Mouse (Mus musculus) fat pad, adult 2 months (tissue): Measurements from ENCODE around the gene Ndufs7.
A peak's percentile ranks its signal among the peaks of the same experiment; 100 is the strongest.
"Not testable (repeated sequence)": the region's sequence is repeated elsewhere in the genome, so short reads cannot be mapped to it uniquely, and the experiment has no call there.

Experiments used
- DNase-seq: peaks from one replicate; pipeline ENCODE4 v3.0.0-alpha.2; 2011; ENCODE audit warnings: low read depth, low spot score; ENCODE audit errors: extremely low read depth

Ndufs7 gene

GRCm38 (mm10) chr10:80248971-80249640 lies at the start of gene Ndufs7:
Gene Ndufs7, plus strand, starts transcription at chr10:80249121.
- DNase-seq = peak; percentile 52

GRCm38 (mm10) chr10:80199440-80200008 lies 49.4 kb upstream of the Ndufs7 start:
- no peak for DNase-seq

GRCm38 (mm10) chr10:80200485-80200884 lies 48.4 kb upstream of the Ndufs7 start:
- no peak for DNase-seq

GRCm38 (mm10) chr10:80204055-80204454 lies 44.9 kb upstream of the Ndufs7 start:
- DNase-seq = no peak

- no peak for DNase-seq
Observed at GRCm38 (mm10) chr10:80207201-80207600, 41.7 kb upstream of the Ndufs7 start.

DNA sequence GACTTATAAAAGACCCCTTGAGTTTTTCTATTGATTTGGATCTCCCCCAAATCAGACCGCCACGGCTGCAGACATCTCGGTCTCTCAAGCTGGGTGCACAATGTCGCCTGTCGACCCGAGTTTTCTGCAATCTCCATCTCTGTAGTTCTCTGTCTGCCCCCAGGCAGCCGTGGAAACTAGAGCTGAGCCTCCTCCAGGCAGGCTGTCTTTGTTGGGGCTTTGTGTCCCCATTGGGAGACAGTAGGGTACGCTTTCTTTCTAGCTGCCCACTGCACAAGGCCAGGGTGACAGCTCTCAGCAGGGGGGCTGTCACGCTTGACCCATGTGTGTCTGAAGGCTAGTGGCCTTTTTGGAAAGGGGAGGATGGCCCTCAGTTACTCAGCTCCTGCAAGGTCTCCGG lies 41.2 kb upstream of the Ndufs7 start:
- no peak for DNase-seq

- DNase-seq = no peak
Observed at GRCm38 (mm10) chr10:80208248-80208647, 40.7 kb upstream of the Ndufs7 start.

GRCm38 (mm10) chr10:80208841-80209371 lies 40.0 kb upstream of the Ndufs7 start:
- DNase-seq = no peak

DNA sequence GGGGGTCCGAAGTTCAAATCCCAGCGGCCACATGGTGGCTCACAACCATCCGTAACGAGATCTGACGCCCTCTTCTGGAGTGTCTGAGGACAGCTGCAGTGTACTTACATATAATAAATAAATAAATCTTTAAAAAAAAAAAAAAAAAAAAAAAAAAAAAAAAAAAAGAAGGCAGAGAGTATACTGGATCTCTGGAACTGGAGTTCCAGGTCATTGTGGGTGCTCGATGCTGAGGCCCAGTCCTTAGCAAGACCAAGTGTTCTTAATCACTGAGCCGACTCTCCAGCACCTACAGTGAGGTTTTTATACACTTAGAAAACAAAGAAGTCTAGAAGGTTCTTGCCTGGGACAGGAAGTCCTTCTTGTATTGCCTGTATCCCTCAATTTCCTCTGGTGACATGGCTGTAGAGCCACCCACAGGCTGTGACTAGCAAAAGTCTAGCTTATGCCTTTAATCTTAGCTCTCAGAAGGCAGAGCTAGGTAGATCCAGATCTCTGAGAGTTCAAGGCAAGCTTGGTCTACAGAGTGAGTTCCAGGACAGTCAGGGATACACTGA lies 37.3 kb upstream of the Ndufs7 start:
- not testable (repeated sequence) for DNase-seq

DNA sequence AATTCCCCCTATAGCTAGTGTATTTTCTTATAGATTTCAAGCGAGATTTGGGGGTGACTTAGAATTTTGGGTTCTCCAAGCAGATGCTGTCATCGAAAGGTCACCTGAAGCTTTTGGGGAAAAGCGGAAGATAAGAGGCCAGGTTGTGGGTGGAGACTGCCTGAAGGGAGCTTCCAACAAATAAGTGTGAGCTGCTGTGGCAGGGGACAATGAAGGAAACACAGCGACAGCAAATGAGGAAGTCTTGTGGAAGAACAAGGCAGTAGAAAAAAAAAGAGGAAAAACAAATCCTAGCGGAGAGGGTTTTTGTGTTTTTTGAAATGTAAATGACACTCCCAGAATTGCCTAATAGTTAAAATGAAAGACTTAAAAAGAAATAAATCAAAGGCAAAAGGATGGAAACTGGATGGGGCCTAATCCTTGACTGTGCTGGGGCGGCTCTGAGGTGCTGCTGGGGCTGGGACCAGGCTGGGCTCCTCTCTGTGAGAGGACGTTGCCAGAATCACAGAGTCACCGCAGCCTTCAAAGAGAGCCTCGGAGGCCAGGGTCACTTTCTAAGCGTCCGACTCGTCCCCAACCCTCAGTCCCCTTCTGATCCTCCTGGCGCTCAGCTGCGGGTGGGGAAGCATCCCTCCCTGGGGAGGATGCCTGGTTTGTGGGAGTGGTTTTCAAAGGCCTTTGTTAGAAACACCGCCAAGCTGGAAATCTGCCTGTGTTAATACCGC lies 33.7 kb upstream of the Ndufs7 start:
- no peak for DNase-seq

DNA sequence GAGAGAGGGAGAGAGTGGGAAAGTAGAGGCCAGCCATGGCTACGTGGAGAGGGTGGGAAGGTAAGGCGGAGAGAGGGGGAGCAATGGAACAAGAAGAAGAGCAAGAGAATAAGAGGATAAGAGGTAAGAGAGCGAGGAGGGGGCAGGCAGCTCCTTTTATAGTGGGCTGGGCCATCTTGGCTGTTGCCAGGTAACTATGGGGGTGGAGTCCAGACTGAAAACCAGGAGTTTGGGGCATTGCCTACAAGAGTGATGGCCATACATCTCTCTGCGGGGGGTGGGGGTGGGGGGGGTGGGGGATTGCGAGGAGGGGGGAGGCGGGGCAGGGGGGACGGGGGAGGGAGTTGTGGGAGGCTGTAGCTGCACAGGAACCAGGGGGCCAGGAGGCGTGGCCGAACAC lies 28.2 kb upstream of the Ndufs7 start:
- DNase-seq = no peak

DNA sequence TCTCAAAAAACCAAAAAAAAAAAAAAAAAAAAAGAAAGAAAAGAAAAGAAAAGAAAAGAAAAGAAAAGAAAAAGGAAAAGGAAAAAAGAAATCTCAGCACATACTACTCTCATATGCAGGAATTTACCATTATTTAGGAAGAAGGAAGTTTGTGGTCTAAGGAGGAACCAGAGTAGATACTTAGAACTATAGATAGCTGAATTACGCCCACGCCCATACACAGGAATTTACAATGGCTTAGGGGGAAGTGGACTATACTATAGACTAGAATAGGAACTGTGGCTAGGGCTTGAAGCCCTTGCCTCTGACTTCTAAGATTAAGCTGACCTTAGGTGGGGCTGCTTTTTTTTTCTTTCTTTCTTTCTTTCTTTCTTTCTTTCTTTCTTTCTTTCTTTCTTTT lies 25.8 kb upstream of the Ndufs7 start:
- DNase-seq = not testable (repeated sequence)

DNA sequence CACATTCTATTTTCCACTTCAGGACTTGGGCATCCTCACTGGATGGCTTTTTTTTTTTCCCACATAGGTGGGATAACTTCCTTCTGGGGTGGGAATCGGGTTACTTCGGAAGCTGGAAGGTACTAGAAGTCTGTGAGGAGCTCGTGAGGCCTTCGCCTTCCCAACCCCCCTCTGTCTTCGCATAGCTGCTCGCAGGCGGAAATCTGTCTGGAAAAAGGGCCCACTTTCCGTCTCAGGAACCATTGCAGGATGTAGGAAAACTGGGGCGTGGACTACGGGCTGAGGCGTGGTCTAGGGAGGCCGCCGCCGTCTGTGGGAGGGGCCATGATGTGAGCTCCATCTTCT lies 22.9 kb upstream of the Ndufs7 start:
- DNase-seq = no peak

- peak; percentile 82 for DNase-seq
Observed at GRCm38 (mm10) chr10:80226416-80227165, 22.3 kb upstream of the Ndufs7 start, which contains the start of gene Mum1. Gene Mum1, plus strand, starts transcription at chr10:80226434.

DNA sequence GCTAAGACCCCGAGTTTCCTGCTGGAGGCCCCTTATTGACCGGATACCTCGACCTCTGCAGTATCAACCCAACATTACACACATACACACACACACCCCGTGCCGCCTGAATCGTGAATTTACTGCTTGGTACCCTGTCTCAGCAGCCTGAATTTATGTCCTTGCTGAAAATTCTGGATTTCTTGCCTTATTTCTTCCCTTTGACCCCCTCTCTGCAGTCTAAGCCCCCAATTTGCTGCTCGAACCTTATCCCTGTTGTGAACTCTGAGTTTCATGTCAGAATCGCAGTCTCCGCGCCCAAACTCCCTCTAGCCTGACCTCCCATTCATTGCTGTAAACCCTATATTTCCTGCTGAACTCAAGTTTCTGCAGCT lies 21.8 kb upstream of the Ndufs7 start:
- no peak for DNase-seq

- no peak for DNase-seq
Observed at GRCm38 (mm10) chr10:80227877-80228775, 20.8 kb upstream of the Ndufs7 start.

DNA sequence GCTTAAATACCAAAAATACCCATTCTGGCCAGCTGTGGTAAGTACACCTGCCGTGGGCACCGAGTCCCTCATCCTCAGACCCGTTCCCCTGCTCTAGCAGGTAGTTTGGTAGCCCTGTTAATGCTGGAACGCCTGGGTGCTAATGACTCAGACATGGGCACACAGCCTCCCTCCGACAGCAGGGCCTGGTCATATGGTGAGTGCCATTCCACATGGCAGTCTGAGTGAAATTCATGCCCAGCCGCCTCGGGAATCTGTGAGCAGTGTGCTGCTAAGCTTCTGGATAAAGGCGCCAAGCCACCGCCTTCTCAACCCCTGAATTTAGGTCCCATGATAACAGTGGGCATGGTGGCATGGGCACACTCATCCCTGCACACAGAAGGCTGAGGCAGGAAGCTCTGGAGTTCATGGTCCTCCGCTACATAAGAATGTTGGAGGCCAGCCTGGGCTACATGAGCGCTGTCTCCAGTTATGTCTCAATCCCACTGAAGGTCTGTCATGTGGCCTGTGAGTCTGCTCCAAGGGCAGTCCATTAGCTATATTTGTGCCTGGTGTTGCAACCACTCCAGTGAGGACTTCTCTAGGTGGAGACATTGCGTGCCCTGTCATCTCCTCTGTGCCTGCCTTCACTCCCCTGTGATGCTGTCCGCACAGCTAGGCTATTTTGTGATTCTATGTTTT lies 12.6 kb upstream of the Ndufs7 start:
- no peak for DNase-seq

GRCm38 (mm10) chr10:80237020-80237419 lies 11.9 kb upstream of the Ndufs7 start:
- no peak for DNase-seq

GRCm38 (mm10) chr10:80238306-80238705 lies 10.6 kb upstream of the Ndufs7 start:
- no peak for DNase-seq
